22 mouse cellular contexts compared by ENCODE assay signal in genomic region chr11:20206626-20207223, GRCm38 (mm10). TPM values are rescaled to one million over a fixed set of nuclear protein-coding genes. Genes with fewer than 3 reads are reported as not detected.
DNase-seq lines count a peak whose midpoint lies in the region; ATAC-seq and TF ChIP-seq lines count a peak whose summit lies in the region.
"Had no signal": no experiment of that assay in that cellular context is flagged by ENCODE, and none has a peak within 500 bp of the region (broad histone marks: within the 10 kb centered on the region; RNA-seq: fewer than 3 reads in every experiment).

No protein-coding gene starts in this region.

- no peaks in the 10 kb centered on the region for H3K9me3 ChIP-seq in forebrain, embryonic 16.5 days (ENCODE audit: control insufficient read depth, low read length)
- no peaks in the 10 kb centered on the region for H3K9me3 ChIP-seq in forebrain, postnatal 0 days (ENCODE audit: low read length)
- no peaks in the 10 kb centered on the region for H3K9me3 ChIP-seq in ES-Bruce4 (replicated peaks; ENCODE audit: control insufficient read depth, insufficient read depth, low read length, poor library complexity, severe bottlenecking)
- H3K9me3 ChIP-seq: embryonic facial prominence, embryonic 15.5 days; G1E; limb, embryonic 13.5 days; liver, embryonic 15.5 days had no signal

- no peak for TF ChIP-seq CTCF in forebrain, postnatal 0 days (IDR thresholded peaks at IDR 0.05; ENCODE audit: low read depth)
- peak; percentile 18; the same call in 1 of the 2 replicates for TF ChIP-seq CTCF in layer of hippocampus, adult 2 months (conservative IDR thresholded peaks at IDR 0.05)
- no peak for TF ChIP-seq CTCF in ES-Bruce4 (IDR thresholded peaks at IDR 0.05; ENCODE audit: low read depth, low read length)
- no peak for TF ChIP-seq CTCF in brain, embryonic 14.5 days (IDR thresholded peaks at IDR 0.05; ENCODE audit: borderline replicate concordance, extremely low read depth, insufficient read depth, insufficient read length)

- no peak overlapping the region for H3K4me2 ChIP-seq in forebrain, embryonic 16.5 days (ENCODE audit: low read length)
- no peak overlapping the region for H3K4me2 ChIP-seq in forebrain, postnatal 0 days (ENCODE audit: low read depth)
- H3K4me2 ChIP-seq: embryonic facial prominence, embryonic 15.5 days; hindbrain, embryonic 14.5 days; limb, embryonic 13.5 days; liver, embryonic 15.5 days had no signal

- no peak for DNase-seq in forebrain, postnatal 0 days
- no peak for DNase-seq in layer of hippocampus, adult 2 months (ENCODE audit: low spot score in 2 of 2)
- DNase-seq in layer of hippocampus, adult 11-12 months (ENCODE audit: low spot score), result no peak
- DNase-seq in brain, embryonic 14.5 days (ENCODE audit: low read depth), result peak; percentile 65
- no peak for DNase-seq in adrenal gland, postnatal 4 days (ENCODE audit: low spot score in 2 of 2)
- DNase-seq: adrenal gland, postnatal 10 days; cerebellum, adult 8-10 months; gastrocnemius, postnatal 25 days; heart, adult 18-20 months; heart, postnatal 36 days; kidney, adult 9 months; kidney, postnatal 25 days; midbrain, embryonic 14.5 days had no signal

- H3K4me1 ChIP-seq in forebrain, embryonic 16.5 days (replicated peaks; ENCODE audit: control insufficient read depth, insufficient read depth, low read length), result peaks cover 36% of the 10 kb centered on the region
- H3K4me1 ChIP-seq in forebrain, postnatal 0 days (ENCODE audit: insufficient read depth), result peaks cover 32% of the 10 kb centered on the region
- peaks cover 10% of the 10 kb centered on the region for H3K4me1 ChIP-seq in ES-Bruce4 (ENCODE audit: control insufficient read depth, insufficient read depth, low read length)

- peak; percentile 14; the same call in 1 of the 2 replicates for ATAC-seq in forebrain, embryonic 16.5 days
- ATAC-seq in forebrain, postnatal 0 days, result no peak
- ATAC-seq: inflammation-experienced regulatory T-cells, adult 6 months had no signal

- no peaks in the 10 kb centered on the region for H3K36me3 ChIP-seq in forebrain, embryonic 16.5 days (ENCODE audit: control insufficient read depth, insufficient read depth)
- no peaks in the 10 kb centered on the region for H3K36me3 ChIP-seq in forebrain, postnatal 0 days (ENCODE audit: insufficient read depth)
- peaks cover 22% of the 10 kb centered on the region for H3K36me3 ChIP-seq in ES-Bruce4 (ENCODE audit: control insufficient read depth, insufficient read depth, low read length, poor library complexity, severe bottlenecking)
- H3K36me3 ChIP-seq: embryonic facial prominence, embryonic 15.5 days; limb, embryonic 13.5 days had no signal

- H3K27me3 ChIP-seq in forebrain, embryonic 16.5 days (replicated peaks; ENCODE audit: control insufficient read depth, insufficient read depth, low read length), result no peaks in the 10 kb centered on the region
- no peaks in the 10 kb centered on the region for H3K27me3 ChIP-seq in forebrain, postnatal 0 days (ENCODE audit: insufficient read depth, low read length)
- H3K27me3 ChIP-seq in ES-Bruce4 (ENCODE audit: control insufficient read depth, insufficient read depth, low read length, poor library complexity, severe bottlenecking), result no peaks in the 10 kb centered on the region
- H3K27me3 ChIP-seq: embryonic facial prominence, embryonic 15.5 days; limb, embryonic 13.5 days; liver, embryonic 15.5 days had no signal

- H3K9ac ChIP-seq in forebrain, embryonic 16.5 days (replicated peaks; ENCODE audit: low read depth, low read length), result no peak overlapping the region
- H3K9ac ChIP-seq in forebrain, postnatal 0 days, result no peak overlapping the region
- peak overlapping the region; percentile 35 for H3K9ac ChIP-seq in ES-Bruce4 (ENCODE audit: low read depth, poor library complexity, severe bottlenecking)
- H3K9ac ChIP-seq: embryonic facial prominence, embryonic 15.5 days; hindbrain, embryonic 14.5 days; limb, embryonic 13.5 days; liver, embryonic 15.5 days had no signal

- H3K4me3 ChIP-seq in forebrain, embryonic 16.5 days (replicated peaks; ENCODE audit: low read length), result no peak overlapping the region
- H3K4me3 ChIP-seq in forebrain, postnatal 0 days (ENCODE audit: low read depth, low read length), result no peak overlapping the region
- no peak overlapping the region for H3K4me3 ChIP-seq in layer of hippocampus, adult 2 months
- no peak overlapping the region for H3K4me3 ChIP-seq in ES-Bruce4 (ENCODE audit: low read depth, low read length)
- H3K4me3 ChIP-seq: embryonic facial prominence, embryonic 15.5 days; limb, embryonic 13.5 days; liver, embryonic 15.5 days had no signal

- no peak for TF ChIP-seq POLR2A in ES-Bruce4 (IDR thresholded peaks at IDR 0.05; ENCODE audit: insufficient read depth, low read length)
- no peak for TF ChIP-seq POLR2A in brain, embryonic 14.5 days (IDR thresholded peaks at IDR 0.05; ENCODE audit: borderline replicate concordance, extremely low read depth, insufficient read depth, insufficient read length, poor library complexity, severe bottlenecking)

- 57% methylated on average over 2 of the region's 2 CpGs for WGBS in forebrain, embryonic 16.5 days
- 45% methylated on average over 2 of the region's 2 CpGs for WGBS in forebrain, postnatal 0 days

- H3K27ac ChIP-seq in forebrain, embryonic 16.5 days (ENCODE audit: low read length), result no peak overlapping the region
- H3K27ac ChIP-seq in forebrain, postnatal 0 days (ENCODE audit: low read depth, low read length), result no peak overlapping the region
- peak overlapping the region; percentile 33; the same call in 1 of the 2 replicates for H3K27ac ChIP-seq in layer of hippocampus, adult 2 months
- no peak overlapping the region; the same call in 1 of the 2 replicates for H3K27ac ChIP-seq in ES-Bruce4 (ENCODE audit: insufficient read depth, low read length)
- H3K27ac ChIP-seq: embryonic facial prominence, embryonic 15.5 days; hindbrain, embryonic 14.5 days; limb, embryonic 13.5 days; liver, embryonic 15.5 days; macrophage had no signal

- no peak for TF ChIP-seq EP300 in ES-Bruce4 (IDR thresholded peaks at IDR 0.05; ENCODE audit: insufficient read depth, low read depth, low read length)

RNA-seq across cellular contexts. Expression of gene Rab1a, which starts 5.5 kb away (rescaled TPM):
- polyA plus RNA-seq in forebrain, embryonic 16.5 days (2015; fragmentation: Nextera tagmentation; extraction: Ambion mirVana), result 315 and 341 TPM in 2 replicates
- 105 and 108 TPM in 2 replicates for total RNA-seq in forebrain, postnatal 0 days (2014; rRNA removed)
- polyA plus RNA-seq in forebrain, postnatal 0 days (2015; fragmentation: Nextera tagmentation; extraction: Ambion mirVana), result 267 and 312 TPM in 2 replicates
- 100 to 1,000 TPM; 161 to 162 TPM for total RNA-seq in layer of hippocampus, adult 2 months (2021)
- polyA plus RNA-seq in ES-Bruce4 (2011; ENCODE audit: insufficient read depth, insufficient read length, low read depth, missing spikeins), result 396 and 407 TPM in 2 replicates
- 214 TPM in 2 replicates for polyA plus RNA-seq in brain, embryonic 14.5 days (2012; rRNA removed)
- 100 to 1,000 TPM; 153 to 164 TPM for total RNA-seq in adrenal gland, postnatal 4 days (2021)

RNA-seq across cellular contexts. Expression of gene Cep68, which starts 42.5 kb away (rescaled TPM):
- 29.1 and 29.8 TPM in 2 replicates for polyA plus RNA-seq in forebrain, embryonic 16.5 days (2015; fragmentation: Nextera tagmentation; extraction: Ambion mirVana)
- 41.7 and 43.9 TPM in 2 replicates for total RNA-seq in forebrain, postnatal 0 days (2014; rRNA removed)
- 21.5 and 26.1 TPM in 2 replicates for polyA plus RNA-seq in forebrain, postnatal 0 days (2015; fragmentation: Nextera tagmentation; extraction: Ambion mirVana)
- total RNA-seq in layer of hippocampus, adult 2 months (2021), result 10 to 100 TPM; 34.0 to 36.3 TPM
- 38.0 and 40.4 TPM in 2 replicates for polyA plus RNA-seq in ES-Bruce4 (2011; ENCODE audit: insufficient read depth, insufficient read length, low read depth, missing spikeins)
- polyA plus RNA-seq in brain, embryonic 14.5 days (2012; rRNA removed), result 26.3 and 26.5 TPM in 2 replicates
- 10 to 100 TPM; 37.0 to 37.3 TPM for total RNA-seq in adrenal gland, postnatal 4 days (2021)
